Mouse (Mus musculus): ENCODE measurements around the gene Exosc10. TPM values are rescaled to one million over a fixed set of nuclear protein-coding genes. Genes with fewer than 3 reads are reported as not detected.

The Exosc10 gene
- total and polyA plus RNA-seq, 3 experiments: 21.9 to 39.6 (median 38.7) TPM

DNA sequence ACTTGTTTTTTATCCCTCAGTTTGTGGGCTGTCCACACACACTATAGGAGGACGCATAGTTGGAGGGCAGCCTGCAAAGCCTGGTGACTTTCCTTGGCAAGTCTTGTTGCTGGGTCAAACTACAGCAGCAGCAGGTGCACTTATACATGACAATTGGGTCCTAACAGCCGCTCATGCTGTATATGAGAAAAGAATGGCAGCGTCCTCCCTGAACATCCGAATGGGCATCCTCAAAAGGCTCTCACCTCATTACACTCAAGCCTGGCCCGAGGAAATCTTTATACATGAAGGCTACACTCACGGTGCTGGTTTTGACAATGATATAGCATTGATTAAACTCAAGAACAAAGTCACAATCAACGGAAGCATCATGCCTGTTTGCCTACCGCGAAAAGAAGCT lies 55.5 kb downstream of the Exosc10 start:
- no peaks in the 10 kb centered on the region for H3K27me3 ChIP-seq (ENCODE audit: control insufficient read depth, insufficient read depth, low read length)
- H3K36me3 ChIP-seq (ENCODE audit: control insufficient read depth, insufficient read depth, low read length): peaks cover 18% of the 10 kb centered on the region
- DNase-seq: no peak
- H3K4me1 ChIP-seq (ENCODE audit: control insufficient read depth, insufficient read depth, low read length): no peaks in the 10 kb centered on the region; the same call in 1 of the 2 replicates
- H3K27ac ChIP-seq: no peak overlapping the region
- no peaks in the 10 kb centered on the region; the same call in 1 of the 2 replicates for H3K79me2 ChIP-seq (replicated peaks; ENCODE audit: control insufficient read depth, insufficient read depth, low read length)
- WGBS: 82% methylated on average over 9 of the region's 9 CpGs
- TF ChIP-seq POLR2A (IDR thresholded peaks at IDR 0.05; ENCODE audit: insufficient read depth, low read depth, low read length) (no peak), CTCF (IDR thresholded peaks at IDR 0.05) (no peak), EP300 (IDR thresholded peaks at IDR 0.05; ENCODE audit: insufficient read depth, low read depth, low read length) (no peak)
- intact Hi-C loops (cut with DNase I): no loop called here
- H3K9ac ChIP-seq (ENCODE audit: low read depth, low read length): no peak overlapping the region
- no peak overlapping the region for H3K4me3 ChIP-seq

DNA sequence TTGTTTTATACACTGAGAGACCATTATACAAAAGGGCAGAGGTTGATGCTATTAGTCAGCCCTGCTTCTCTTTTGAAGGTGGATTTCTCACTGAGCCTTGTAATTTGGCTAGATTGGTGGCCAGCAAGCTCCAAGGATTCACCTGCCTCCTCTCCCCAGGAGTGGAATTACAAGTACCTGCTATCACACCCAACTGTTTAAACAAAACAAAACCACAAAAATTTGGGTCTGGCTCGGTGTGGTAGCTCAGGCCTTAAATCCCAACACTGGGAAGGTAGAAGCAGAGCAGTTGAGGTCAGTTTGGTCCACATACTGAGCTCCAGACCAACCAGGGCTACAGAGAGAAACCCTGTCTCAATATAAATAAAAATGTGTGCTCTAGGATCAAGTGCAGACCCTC lies 61.6 kb downstream of the Exosc10 start:
- Histone ChIP-seq H3K79me2 (replicated peaks; ENCODE audit: control insufficient read depth, insufficient read depth, low read length) (no peaks in the 10 kb centered on the region; the same call in none of the 2 replicates), H3K27me3 (ENCODE audit: control insufficient read depth, insufficient read depth, low read length) (no peaks in the 10 kb centered on the region), H3K4me1 (ENCODE audit: control insufficient read depth, insufficient read depth, low read length) (peaks cover 5% of the 10 kb centered on the region), H3K27ac (no peak overlapping the region), H3K36me3 (ENCODE audit: control insufficient read depth, insufficient read depth, low read length) (peaks cover 56% of the 10 kb centered on the region), H3K4me3 (no peak overlapping the region), H3K9ac (ENCODE audit: low read depth, low read length) (no peak overlapping the region)
- 83% methylated on average over 1 of the region's 1 CpGs for WGBS
- TF ChIP-seq EP300 (IDR thresholded peaks at IDR 0.05; ENCODE audit: insufficient read depth, low read depth, low read length) (no peak), POLR2A (IDR thresholded peaks at IDR 0.05; ENCODE audit: insufficient read depth, low read depth, low read length) (no peak), CTCF (IDR thresholded peaks at IDR 0.05) (no peak)
- no peak for DNase-seq
- intact Hi-C loops (cut with DNase I): no loop called here

DNA sequence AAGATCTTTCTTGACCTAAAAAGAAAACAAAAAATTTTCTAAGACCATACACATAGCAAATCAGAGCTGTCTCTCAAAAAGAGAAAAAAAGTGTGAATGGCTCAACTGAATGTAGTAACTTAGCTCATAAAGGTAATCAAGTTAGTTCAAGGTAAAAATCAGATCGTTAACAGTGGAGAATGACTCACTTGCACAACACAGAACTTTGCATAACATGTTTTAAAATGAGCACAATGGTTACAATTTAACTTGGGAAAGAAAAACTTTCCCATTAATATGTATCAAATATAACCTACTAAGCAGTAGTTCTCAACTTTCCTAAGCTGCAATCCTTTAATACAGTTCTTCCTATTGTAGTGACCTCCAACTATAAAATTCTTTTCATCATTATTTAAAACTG lies 62.5 kb downstream of the Exosc10 start:
- 93% methylated on average over 1 of the region's 1 CpGs for WGBS
- no peak for TF ChIP-seq EP300 (IDR thresholded peaks at IDR 0.05; ENCODE audit: insufficient read depth, low read depth, low read length)
- no peak for TF ChIP-seq POLR2A (IDR thresholded peaks at IDR 0.05; ENCODE audit: insufficient read depth, low read depth, low read length)
- TF ChIP-seq CTCF (IDR thresholded peaks at IDR 0.05): no peak
- intact Hi-C loops (cut with DNase I): no loop called here
- Histone ChIP-seq H3K27ac (no peak overlapping the region), H3K27me3 (ENCODE audit: control insufficient read depth, insufficient read depth, low read length) (no peaks in the 10 kb centered on the region), H3K9ac (ENCODE audit: low read depth, low read length) (no peak overlapping the region), H3K4me1 (ENCODE audit: control insufficient read depth, insufficient read depth, low read length) (peaks cover 6% of the 10 kb centered on the region), H3K4me3 (no peak overlapping the region), H3K36me3 (ENCODE audit: control insufficient read depth, insufficient read depth, low read length) (peaks cover 52% of the 10 kb centered on the region), H3K79me2 (replicated peaks; ENCODE audit: control insufficient read depth, insufficient read depth, low read length) (no peaks in the 10 kb centered on the region; the same call in none of the 2 replicates)
- no peak for DNase-seq

DNA sequence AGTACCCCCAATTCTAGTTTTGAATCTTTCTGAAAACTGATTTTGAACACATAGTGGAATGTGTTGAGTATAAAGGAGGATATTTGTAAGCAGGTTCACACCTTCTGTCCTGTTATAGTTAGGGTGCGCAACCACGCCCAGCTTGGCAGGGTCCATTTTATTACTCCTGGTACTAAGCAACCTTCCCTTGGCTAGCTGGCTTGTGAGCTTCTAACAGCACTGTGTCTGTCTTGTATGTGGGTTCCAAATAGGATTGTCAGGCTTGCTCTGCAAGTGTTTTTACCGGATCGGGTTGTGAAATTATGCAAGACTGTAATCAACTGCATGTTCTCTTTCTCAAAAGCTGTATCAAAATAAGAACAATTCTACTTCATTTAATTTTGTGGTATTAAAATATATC lies 64.3 kb downstream of the Exosc10 start:
- Histone ChIP-seq H3K9ac (ENCODE audit: low read depth, low read length) (no peak overlapping the region), H3K36me3 (ENCODE audit: control insufficient read depth, insufficient read depth, low read length) (peaks cover 50% of the 10 kb centered on the region), H3K27ac (no peak overlapping the region), H3K27me3 (ENCODE audit: control insufficient read depth, insufficient read depth, low read length) (no peaks in the 10 kb centered on the region), H3K4me3 (no peak overlapping the region), H3K4me1 (ENCODE audit: control insufficient read depth, insufficient read depth, low read length) (peaks cover 6% of the 10 kb centered on the region), H3K79me2 (replicated peaks; ENCODE audit: control insufficient read depth, insufficient read depth, low read length) (peaks cover 1% of the 10 kb centered on the region)
- no peak for DNase-seq
- WGBS: 86% methylated on average over 4 of the region's 4 CpGs
- no peak for TF ChIP-seq EP300 (IDR thresholded peaks at IDR 0.05; ENCODE audit: insufficient read depth, low read depth, low read length)
- TF ChIP-seq POLR2A (IDR thresholded peaks at IDR 0.05; ENCODE audit: insufficient read depth, low read depth, low read length): no peak
- no peak for TF ChIP-seq CTCF (IDR thresholded peaks at IDR 0.05)
- intact Hi-C loops (cut with DNase I): no loop called here

DNA sequence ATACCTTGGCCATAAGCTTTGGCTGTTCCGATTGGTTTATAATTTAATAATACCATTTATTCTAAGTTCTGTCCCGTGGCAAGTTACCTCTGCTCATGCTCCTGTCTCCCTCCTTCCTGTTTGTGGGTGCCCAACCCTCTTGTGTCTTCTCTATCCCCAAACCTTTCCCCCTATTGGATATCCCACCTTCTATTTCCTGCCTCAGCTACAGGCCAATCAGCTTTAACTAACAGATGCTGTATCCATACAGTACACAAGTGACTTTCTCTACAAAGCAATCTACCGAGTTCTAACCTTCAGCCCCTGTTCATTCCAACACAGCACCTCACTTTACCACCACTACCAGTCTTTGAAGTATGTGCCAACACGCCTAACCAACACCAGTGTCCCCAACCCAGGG lies 65.4 kb downstream of the Exosc10 start:
- peaks cover 50% of the 10 kb centered on the region for H3K36me3 ChIP-seq (ENCODE audit: control insufficient read depth, insufficient read depth, low read length)
- H3K4me3 ChIP-seq: no peak overlapping the region
- DNase-seq: no peak
- H3K27me3 ChIP-seq (ENCODE audit: control insufficient read depth, insufficient read depth, low read length): no peaks in the 10 kb centered on the region
- no peak overlapping the region for H3K9ac ChIP-seq (ENCODE audit: low read depth, low read length)
- TF ChIP-seq CTCF (IDR thresholded peaks at IDR 0.05) (no peak), POLR2A (IDR thresholded peaks at IDR 0.05; ENCODE audit: insufficient read depth, low read depth, low read length) (no peak), EP300 (IDR thresholded peaks at IDR 0.05; ENCODE audit: insufficient read depth, low read depth, low read length) (no peak)
- H3K27ac ChIP-seq: no peak overlapping the region
- peaks cover 1% of the 10 kb centered on the region for H3K79me2 ChIP-seq (replicated peaks; ENCODE audit: control insufficient read depth, insufficient read depth, low read length)
- intact Hi-C loops (cut with DNase I): no loop called here
- H3K4me1 ChIP-seq (ENCODE audit: control insufficient read depth, insufficient read depth, low read length): peaks cover 6% of the 10 kb centered on the region
- 71% methylated on average over 4 of the region's 4 CpGs for WGBS

DNA sequence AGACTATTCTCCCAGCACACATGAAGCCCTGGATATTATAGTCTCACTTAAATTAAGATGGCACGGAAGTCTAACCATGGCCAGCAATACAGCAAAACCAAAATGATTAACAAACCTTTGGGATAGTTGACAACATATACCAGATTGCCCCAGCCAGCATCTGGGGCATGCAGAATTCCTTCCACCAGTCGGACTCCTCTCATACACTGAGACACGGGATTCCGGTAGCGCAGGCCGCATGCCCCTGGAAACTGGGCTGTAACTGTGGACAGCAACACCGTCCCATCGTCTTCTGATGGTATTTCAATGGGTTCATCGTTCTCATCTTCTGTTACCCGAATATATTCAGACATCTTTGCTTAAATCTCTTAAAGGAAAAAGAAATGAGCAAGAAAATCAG lies 66.8 kb downstream of the Exosc10 start:
- peak; percentile 33 for TF ChIP-seq CTCF (IDR thresholded peaks at IDR 0.05)
- no peak for TF ChIP-seq EP300 (IDR thresholded peaks at IDR 0.05; ENCODE audit: insufficient read depth, low read depth, low read length)
- peaks cover 39% of the 10 kb centered on the region for H3K36me3 ChIP-seq (ENCODE audit: control insufficient read depth, insufficient read depth, low read length)
- intact Hi-C loops (cut with DNase I): no loop called here
- no peak for DNase-seq
- peaks cover 6% of the 10 kb centered on the region for H3K4me1 ChIP-seq (ENCODE audit: control insufficient read depth, insufficient read depth, low read length)
- no peak overlapping the region for H3K9ac ChIP-seq (ENCODE audit: low read depth, low read length)
- peaks cover 1% of the 10 kb centered on the region; the same call in 1 of the 2 replicates for H3K79me2 ChIP-seq (replicated peaks; ENCODE audit: control insufficient read depth, insufficient read depth, low read length)
- H3K27ac ChIP-seq: no peak overlapping the region
- 65% methylated on average over 10 of the region's 10 CpGs for WGBS
- H3K4me3 ChIP-seq: peak overlapping the region; percentile 73
- no peaks in the 10 kb centered on the region for H3K27me3 ChIP-seq (ENCODE audit: control insufficient read depth, insufficient read depth, low read length)

Data from heart, adult 2 months (tissue).